Mouse (Mus musculus) embryonic stem cell, embryonic (primary cell): ENCODE measurements around the gene Gm3045.

Experiments used
- CTCF ChIA-PET, 4 experiments: fragments of 300-600 bp in 2 of 4; fragments of 350-600 bp in 2 of 4; sonication (Branson Sonifier 250); formaldehyde crosslinking; loops; one replicate each; lab custom pipeline; 2022; ENCODE audit warnings: inconsistent platforms in 2 of 4; lab: Charles Lee
- POLR2A ChIA-PET, 4 experiments: fragments of 300-600 bp in 2 of 4; fragments of 350-600 bp in 2 of 4; sonication (Branson Sonifier 250); formaldehyde crosslinking; loops; one replicate each; lab custom pipeline; 2022; ENCODE audit warnings: antibody characterized with exemption in 4 of 4, inconsistent platforms in 1 of 4; lab: Charles Lee

The Gm3045 gene

GRCm38 (mm10) chr13:56426365-56426764 lies at the start of gene Gm3045:
Gene Gm3045, plus strand, starts transcription at chr13:56426594.
- CTCF ChIA-PET, result interaction anchor here (0.6 to 9.0 kb wide), 4 partner anchors 9 to 147 kb away, joined by 3 to 174 read pairs (median 6); no protein-coding TSS in a partner anchor
- POLR2A ChIA-PET, result interaction anchor here in 2 of 4 experiments (0.6 to 1.3 kb wide), 2 partner anchors 134 to 731 kb away, joined by 3 to 5 read pairs; no protein-coding TSS in a partner anchor

- ChIA-PET CTCF (interaction anchor here (0.5 to 1.6 kb wide), 5 partner anchors 35 to 398 kb away, joined by 3 to 6 read pairs (median 3); no protein-coding TSS in a partner anchor), POLR2A (interaction anchor here in 2 of 4 experiments (0.7 to 1.5 kb wide), 4 partner anchors 10 to 46 kb away, joined by 3 to 4 read pairs (median 3); no protein-coding TSS in a partner anchor)
Observed at GRCm38 (mm10) chr13:56380855-56381685, 45.3 kb upstream of the Gm3045 start.

DNA sequence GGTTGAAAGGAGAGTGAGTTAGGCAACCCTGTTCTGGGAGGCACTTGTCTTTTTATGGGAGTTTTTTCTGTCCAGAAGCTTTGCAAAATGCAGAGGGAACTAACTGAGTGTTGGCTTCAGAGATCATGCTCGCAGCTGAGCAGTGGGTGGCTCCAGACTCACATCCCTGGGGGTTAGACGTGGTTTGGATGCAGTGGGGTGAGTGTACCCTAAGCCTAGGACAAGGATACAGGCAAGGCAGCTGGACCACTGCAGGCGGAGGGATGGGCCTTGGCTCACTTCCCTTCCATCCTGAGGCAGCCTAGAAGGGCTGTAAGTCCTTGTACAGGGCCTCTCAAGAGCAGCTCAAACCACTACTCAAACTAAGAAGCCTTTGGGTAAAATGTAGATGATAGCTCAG lies 43.0 kb upstream of the Gm3045 start:
- CTCF ChIA-PET, result interaction anchor here in 1 of 4 experiments (1.1 kb wide), 1 partner anchor 50 kb away, joined by 3 read pairs; no protein-coding TSS in a partner anchor
- POLR2A ChIA-PET, result interaction anchor here in 2 of 4 experiments (0.6 kb wide), 2 partner anchors 32 to 197 kb away, joined by 3 to 4 read pairs; no protein-coding TSS in a partner anchor

DNA sequence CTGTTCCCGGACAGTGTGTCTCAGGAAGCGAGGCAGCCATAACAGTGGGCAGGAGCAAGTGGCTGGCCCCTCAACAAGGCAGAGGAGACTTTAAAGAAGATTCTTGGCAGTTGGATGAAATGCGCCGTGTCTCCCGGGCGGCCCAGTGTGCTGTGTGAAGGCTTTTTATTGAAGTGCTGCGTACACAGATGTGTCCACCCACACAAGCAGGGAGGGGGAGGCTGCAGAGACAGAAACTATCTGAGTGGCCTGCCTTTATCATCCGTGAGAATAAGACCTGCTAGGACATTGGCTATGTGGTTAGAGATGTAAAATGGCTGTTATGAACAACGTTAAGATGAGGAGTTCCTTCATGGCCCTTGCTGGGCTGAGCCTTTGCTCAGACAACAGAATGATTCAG lies 40.0 kb upstream of the Gm3045 start:
- ChIA-PET CTCF (no interaction called here), POLR2A (interaction anchor here in 1 of 4 experiments (1.0 to 1.4 kb wide), 3 partner anchors 12 to 32 kb away, joined by 3 to 4 read pairs (median 4); no protein-coding TSS in a partner anchor)

DNA sequence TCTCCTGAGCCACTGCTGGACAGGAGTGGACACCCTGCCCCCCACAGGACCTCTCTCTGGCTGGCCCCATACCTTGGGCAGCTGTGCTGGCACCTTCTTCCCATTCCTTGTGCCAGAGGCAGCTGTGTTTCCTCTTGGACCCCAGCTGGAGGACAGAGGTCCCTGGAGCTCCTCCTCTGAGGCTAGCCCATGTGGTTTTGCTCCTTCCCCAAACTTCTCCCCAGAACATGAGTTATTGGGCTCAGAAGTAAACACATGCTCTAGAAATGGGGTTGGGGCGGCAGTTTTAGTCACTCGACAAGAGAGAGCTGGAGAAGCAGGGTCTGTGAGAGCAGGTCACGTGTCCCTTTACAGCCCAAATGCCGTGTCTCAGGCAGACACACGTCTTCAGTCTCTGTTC lies 39.0 kb upstream of the Gm3045 start:
- POLR2A ChIA-PET, result interaction anchor here in 3 of 4 experiments (0.5 to 1.4 kb wide), 6 partner anchors 11 to 118 kb away, joined by 3 to 4 read pairs (median 3); no protein-coding TSS in a partner anchor
- CTCF ChIA-PET, result interaction anchor here in 1 of 4 experiments (0.5 kb wide), 1 partner anchor 918 kb away, joined by 3 read pairs; no protein-coding TSS in a partner anchor

DNA sequence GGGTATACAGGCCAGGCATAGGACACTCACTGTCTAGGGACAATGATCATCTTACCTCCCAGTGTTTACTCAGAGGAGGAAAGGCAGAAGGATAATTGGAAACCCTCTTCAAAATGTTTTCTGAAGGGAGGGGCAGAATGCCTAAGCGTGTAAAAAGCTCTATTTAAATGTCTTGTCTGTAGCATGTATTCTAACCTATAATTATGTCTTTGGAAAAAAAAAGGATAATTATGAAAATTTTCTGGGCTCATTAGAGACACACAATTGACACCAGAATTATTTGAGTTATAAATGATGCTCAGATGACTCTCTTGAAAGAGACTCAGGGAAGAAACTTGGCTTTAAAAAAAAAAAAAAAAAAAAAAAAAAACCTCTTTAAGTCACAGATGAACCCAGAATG lies 38.4 kb upstream of the Gm3045 start:
- ChIA-PET POLR2A (interaction anchor here in 3 of 4 experiments (0.5 to 1.4 kb wide), 5 partner anchors 17 to 117 kb away, joined by 3 to 4 read pairs (median 3); no protein-coding TSS in a partner anchor), CTCF (interaction anchor here in 2 of 4 experiments (0.5 to 0.7 kb wide), 3 partner anchors 105 to 1777 kb away, joined by 3 to 5 read pairs (median 4); partner anchors contain the start of gene Cltb (in 1 of the 2))

DNA sequence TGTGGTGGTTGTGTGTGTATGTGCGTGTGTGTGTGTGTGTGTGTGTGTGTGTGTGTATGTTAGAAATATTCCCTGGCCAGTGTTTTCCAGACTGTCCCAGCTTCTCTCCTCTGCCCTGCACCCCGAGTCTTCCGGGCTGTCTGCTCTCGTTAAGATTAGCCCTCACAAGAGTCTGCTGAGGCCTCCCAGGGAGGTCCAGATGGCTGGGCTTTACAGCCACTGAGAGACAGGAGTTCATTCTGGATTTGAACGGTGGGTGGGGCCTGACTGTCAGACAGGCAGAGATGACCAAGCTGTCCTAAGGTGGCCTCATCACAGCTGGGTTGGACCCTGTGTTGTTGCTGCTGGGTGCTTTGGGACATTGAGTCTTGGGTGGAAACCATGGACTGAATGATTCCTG lies 28.8 kb upstream of the Gm3045 start:
- ChIA-PET CTCF (interaction anchor here in 2 of 4 experiments (0.6 to 1.6 kb wide), 4 partner anchors 24 to 151 kb away, joined by 3 to 4 read pairs (median 3); no protein-coding TSS in a partner anchor), POLR2A (interaction anchor here in 3 of 4 experiments (0.6 to 3.3 kb wide), 12 partner anchors 10 to 547 kb away, joined by 3 to 21 read pairs (median 5); no protein-coding TSS in a partner anchor)

GRCm38 (mm10) chr13:56401186-56401585 lies 25.2 kb upstream of the Gm3045 start:
- ChIA-PET CTCF (interaction anchor here in 1 of 4 experiments (0.5 kb wide), 1 partner anchor 433 kb away, joined by 3 read pairs; no protein-coding TSS in a partner anchor), POLR2A (interaction anchor here in 2 of 4 experiments (1.0 to 2.0 kb wide), 3 partner anchors 13 to 109 kb away, joined by 3 to 6 read pairs (median 3); no protein-coding TSS in a partner anchor)

DNA sequence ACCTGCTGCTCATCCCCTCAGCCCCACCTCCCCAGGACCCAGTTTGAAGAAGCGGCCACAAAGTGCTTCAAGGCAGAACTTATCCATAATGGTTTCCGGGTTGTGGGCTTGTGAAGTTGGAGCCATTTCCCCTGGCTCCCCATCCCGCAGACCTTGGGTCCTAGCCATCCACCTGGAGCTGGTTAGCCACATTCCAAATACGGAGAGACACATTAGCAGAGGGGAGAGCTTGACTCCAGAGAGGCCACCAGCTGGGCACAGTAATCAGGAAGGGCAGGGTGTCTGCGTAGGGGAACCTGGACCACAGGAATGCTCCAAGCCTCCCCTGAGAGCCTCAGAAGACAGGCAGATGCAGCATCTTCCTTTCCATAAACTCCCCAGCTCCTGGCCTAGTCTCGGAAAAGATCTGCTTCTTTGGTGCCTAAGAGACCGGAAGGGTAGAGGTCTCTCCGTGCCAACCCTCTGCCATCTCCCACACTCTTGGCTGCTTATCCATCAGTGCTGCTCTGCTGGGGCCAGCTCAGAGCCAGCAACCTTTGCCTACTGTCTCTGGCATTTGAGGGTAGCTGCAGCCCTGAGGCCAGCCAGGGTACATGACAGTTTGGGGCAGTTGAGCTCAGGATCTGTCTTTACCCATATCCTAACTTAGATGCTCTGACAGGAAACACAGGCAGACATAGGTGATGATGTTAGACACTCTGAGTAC lies 22.9 kb upstream of the Gm3045 start:
- POLR2A ChIA-PET, result interaction anchor here in 2 of 4 experiments (1.0 to 1.6 kb wide), 5 partner anchors 11 to 64 kb away, joined by 3 to 5 read pairs (median 5); no protein-coding TSS in a partner anchor
- CTCF ChIA-PET, result no interaction called here

DNA sequence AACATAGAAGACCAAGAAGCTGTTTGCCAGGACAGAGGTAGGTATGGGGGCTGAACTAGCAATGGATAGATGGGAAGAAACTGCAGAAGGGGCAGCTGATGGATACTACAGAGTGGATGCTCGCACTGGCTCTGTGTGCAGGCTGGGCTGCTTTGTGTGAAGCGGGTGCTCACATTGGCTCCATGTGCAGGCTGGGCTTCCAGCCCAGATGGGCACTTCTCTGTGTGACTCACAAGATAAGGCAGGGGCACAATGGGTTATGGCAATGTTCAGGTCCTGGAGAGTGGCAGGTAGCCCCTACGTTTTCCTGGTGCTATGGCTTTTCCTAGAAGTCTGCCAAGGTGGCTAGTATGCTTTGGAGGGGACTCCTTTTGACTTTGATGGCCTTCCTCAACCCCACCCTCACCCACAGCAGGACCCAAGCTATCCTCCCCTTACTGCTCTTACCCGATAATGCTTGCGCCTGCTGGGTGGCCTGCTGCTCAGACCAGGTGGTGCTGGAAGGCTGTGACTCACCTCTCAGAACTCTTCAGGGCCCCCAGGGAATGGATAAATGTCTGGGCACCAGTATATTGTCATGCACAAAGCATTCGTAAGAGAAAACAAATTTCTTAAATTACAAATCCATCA lies 21.8 kb upstream of the Gm3045 start:
- ChIA-PET POLR2A (interaction anchor here in 2 of 4 experiments (1.2 to 1.6 kb wide), 3 partner anchors 10 to 65 kb away, joined by 3 to 5 read pairs (median 5); no protein-coding TSS in a partner anchor), CTCF (no interaction called here)

GRCm38 (mm10) chr13:56412286-56412873 lies 14.0 kb upstream of the Gm3045 start:
- POLR2A ChIA-PET, result no interaction called here
- CTCF ChIA-PET, result interaction anchor here in 1 of 4 experiments (0.9 kb wide), 1 partner anchor 133 kb away, joined by 3 read pairs; no protein-coding TSS in a partner anchor

- ChIA-PET CTCF (interaction anchor here (0.7 to 3.2 kb wide), 16 partner anchors 10 to 224 kb away, joined by 3 to 15 read pairs (median 4); no protein-coding TSS in a partner anchor), POLR2A (interaction anchor here in 3 of 4 experiments (0.5 to 6.7 kb wide), 53 partner anchors 8 to 286 kb away, joined by 3 to 39 read pairs (median 5); partner anchors contain the start of genes Slc25a48 (in 2 of the 3), Cxcl14 (in 1 of the 3) and Fbxl21 (in 1 of the 3))
Observed at GRCm38 (mm10) chr13:56418685-56419483, 7.5 kb upstream of the Gm3045 start.

DNA sequence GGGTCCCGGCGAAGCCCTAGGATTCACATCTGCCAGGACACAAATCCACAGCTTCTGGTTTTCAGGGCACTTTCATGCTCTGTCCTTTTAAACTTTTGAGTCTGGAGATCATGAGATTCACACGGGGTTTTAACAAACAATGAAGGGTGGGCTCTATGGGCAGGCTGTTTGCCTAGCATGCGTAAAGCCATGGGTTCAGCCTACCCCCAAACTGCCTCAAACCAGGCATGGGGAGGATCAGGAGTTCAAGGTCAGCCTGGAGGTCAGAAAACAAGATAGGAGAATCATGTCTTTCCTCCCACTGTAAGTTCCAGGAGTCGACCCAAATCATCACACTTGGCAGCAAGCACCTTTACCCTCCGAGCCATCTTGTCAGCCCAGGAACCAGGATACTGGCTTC lies 6.9 kb upstream of the Gm3045 start:
- CTCF ChIA-PET, result interaction anchor here in 3 of 4 experiments (0.7 to 3.2 kb wide), 10 partner anchors 9 to 153 kb away, joined by 3 to 15 read pairs (median 4); no protein-coding TSS in a partner anchor
- POLR2A ChIA-PET, result interaction anchor here (0.6 to 6.7 kb wide), 47 partner anchors 9 to 276 kb away, joined by 3 to 39 read pairs (median 5); partner anchors contain the start of genes Slc25a48 (in 2 of the 4), Cxcl14 (in 1 of the 4) and Fbxl21 (in 1 of the 4)

GRCm38 (mm10) chr13:56422072-56422723 lies 4.2 kb upstream of the Gm3045 start:
- CTCF ChIA-PET, result interaction anchor here (0.6 to 3.5 kb wide), 20 partner anchors 11 to 493 kb away, joined by 3 to 19 read pairs (median 3); no protein-coding TSS in a partner anchor
- POLR2A ChIA-PET, result interaction anchor here in 3 of 4 experiments (0.5 to 6.7 kb wide), 12 partner anchors 10 to 696 kb away, joined by 3 to 39 read pairs (median 3); partner anchors contain the start of gene Cxcl14 (in 1 of the 3)

GRCm38 (mm10) chr13:56425931-56426330 lies 463 bp upstream of the Gm3045 start:
- CTCF ChIA-PET, result interaction anchor here (0.6 to 9.0 kb wide), 4 partner anchors 10 to 146 kb away, joined by 3 to 174 read pairs (median 6); no protein-coding TSS in a partner anchor
- POLR2A ChIA-PET, result interaction anchor here in 1 of 4 experiments (1.3 kb wide), 1 partner anchor 134 kb away, joined by 3 read pairs; no protein-coding TSS in a partner anchor
